Mouse (Mus musculus): ENCODE measurements at regions not wholly inside any gene's neighbourhood (a gene's known extent, or its start where the extent isn't known, plus 50 kb on each side); places are given as distances from the start of the nearest gene placed in this dataset.

GRCm38 (mm10) chr15:62399381-62399780 is 1445.6 kb downstream of the Gsdmc2 start:
- 85% methylated on average over 1 of the region's 1 CpGs for WGBS
- Histone ChIP-seq H3K79me2 (ENCODE audit: control insufficient read depth, insufficient read depth, low read length) (no peaks in the 10 kb centered on the region), H3K36me3 (ENCODE audit: control insufficient read depth, insufficient read depth, low read length) (no peaks in the 10 kb centered on the region), H3K9ac (ENCODE audit: low read depth, low read length) (no peak overlapping the region), H3K27ac (replicated peaks; ENCODE audit: insufficient read depth, low read depth, low read length) (no peak overlapping the region), H3K4me1 (ENCODE audit: control insufficient read depth, insufficient read depth, low read length) (peaks cover 2% of the 10 kb centered on the region; the same call in 1 of the 2 replicates), H3K4me3 (ENCODE audit: insufficient read depth, low read depth, low read length) (no peak overlapping the region), H3K27me3 (ENCODE audit: control insufficient read depth, insufficient read depth, low read length) (no peaks in the 10 kb centered on the region)
- no peak for TF ChIP-seq POLR2A (IDR thresholded peaks at IDR 0.05; ENCODE audit: extremely low read depth, insufficient read depth, low read length)
- TF ChIP-seq CTCF (IDR thresholded peaks at IDR 0.05; ENCODE audit: low read depth, low read length), result no peak
- no peak for DNase-seq (ENCODE audit: extremely low read depth, low read depth, low spot score)

GRCm38 (mm10) chr15:62397009-62397408 is 1448.0 kb downstream of the Gsdmc2 start:
- H3K9ac ChIP-seq (ENCODE audit: low read depth, low read length), result no peak overlapping the region
- peak; percentile 24 for DNase-seq (ENCODE audit: extremely low read depth, low read depth, low spot score)
- H3K36me3 ChIP-seq (ENCODE audit: control insufficient read depth, insufficient read depth, low read length), result no peaks in the 10 kb centered on the region
- no peak overlapping the region for H3K27ac ChIP-seq (replicated peaks; ENCODE audit: insufficient read depth, low read depth, low read length)
- no peaks in the 10 kb centered on the region for H3K79me2 ChIP-seq (ENCODE audit: control insufficient read depth, insufficient read depth, low read length)
- TF ChIP-seq POLR2A (IDR thresholded peaks at IDR 0.05; ENCODE audit: extremely low read depth, insufficient read depth, low read length) (no peak), CTCF (IDR thresholded peaks at IDR 0.05; ENCODE audit: low read depth, low read length) (no peak)
- no peaks in the 10 kb centered on the region for H3K27me3 ChIP-seq (ENCODE audit: control insufficient read depth, insufficient read depth, low read length)
- H3K4me3 ChIP-seq (ENCODE audit: insufficient read depth, low read depth, low read length), result no peak overlapping the region
- WGBS, result 40% methylated on average over 7 of the region's 7 CpGs
- peaks cover 7% of the 10 kb centered on the region for H3K4me1 ChIP-seq (ENCODE audit: control insufficient read depth, insufficient read depth, low read length)

GRCm38 (mm10) chr15:62395377-62395776 is 1449.6 kb downstream of the Gsdmc2 start:
- H3K4me1 ChIP-seq (ENCODE audit: control insufficient read depth, insufficient read depth, low read length), result peaks cover 5% of the 10 kb centered on the region
- H3K9ac ChIP-seq (ENCODE audit: low read depth, low read length), result no peak overlapping the region
- no peaks in the 10 kb centered on the region for H3K36me3 ChIP-seq (ENCODE audit: control insufficient read depth, insufficient read depth, low read length)
- WGBS, result 87% methylated on average over 2 of the region's 2 CpGs
- H3K4me3 ChIP-seq (ENCODE audit: insufficient read depth, low read depth, low read length), result no peak overlapping the region
- H3K27me3 ChIP-seq (ENCODE audit: control insufficient read depth, insufficient read depth, low read length), result no peaks in the 10 kb centered on the region
- no peak overlapping the region for H3K27ac ChIP-seq (replicated peaks; ENCODE audit: insufficient read depth, low read depth, low read length)
- DNase-seq (ENCODE audit: extremely low read depth, low read depth, low spot score), result no peak
- no peaks in the 10 kb centered on the region for H3K79me2 ChIP-seq (ENCODE audit: control insufficient read depth, insufficient read depth, low read length)
- TF ChIP-seq CTCF (IDR thresholded peaks at IDR 0.05; ENCODE audit: low read depth, low read length) (no peak), POLR2A (IDR thresholded peaks at IDR 0.05; ENCODE audit: extremely low read depth, insufficient read depth, low read length) (no peak)

- Histone ChIP-seq H3K79me2 (ENCODE audit: control insufficient read depth, insufficient read depth, low read length) (no peaks in the 10 kb centered on the region), H3K4me1 (ENCODE audit: control insufficient read depth, insufficient read depth, low read length) (peaks cover 5% of the 10 kb centered on the region), H3K36me3 (ENCODE audit: control insufficient read depth, insufficient read depth, low read length) (no peaks in the 10 kb centered on the region), H3K9ac (ENCODE audit: low read depth, low read length) (no peak overlapping the region), H3K4me3 (ENCODE audit: insufficient read depth, low read depth, low read length) (no peak overlapping the region), H3K27ac (replicated peaks; ENCODE audit: insufficient read depth, low read depth, low read length) (no peak overlapping the region), H3K27me3 (ENCODE audit: control insufficient read depth, insufficient read depth, low read length) (no peaks in the 10 kb centered on the region)
- no peak for DNase-seq (ENCODE audit: extremely low read depth, low read depth, low spot score)
- WGBS, result 94% methylated on average over 3 of the region's 3 CpGs
- TF ChIP-seq POLR2A (IDR thresholded peaks at IDR 0.05; ENCODE audit: extremely low read depth, insufficient read depth, low read length) (no peak), CTCF (IDR thresholded peaks at IDR 0.05; ENCODE audit: low read depth, low read length) (no peak)
Measured at GRCm38 (mm10) chr15:62393416-62393815, 1451.6 kb downstream of the Gsdmc2 start.

GRCm38 (mm10) chr15:62392839-62393238 is 1452.1 kb downstream of the Gsdmc2 start:
- H3K4me3 ChIP-seq (ENCODE audit: insufficient read depth, low read depth, low read length), result no peak overlapping the region
- 49% methylated on average over 1 of the region's 1 CpGs for WGBS
- H3K9ac ChIP-seq (ENCODE audit: low read depth, low read length), result no peak overlapping the region
- TF ChIP-seq CTCF (IDR thresholded peaks at IDR 0.05; ENCODE audit: low read depth, low read length), result no peak
- TF ChIP-seq POLR2A (IDR thresholded peaks at IDR 0.05; ENCODE audit: extremely low read depth, insufficient read depth, low read length), result no peak
- no peaks in the 10 kb centered on the region for H3K36me3 ChIP-seq (ENCODE audit: control insufficient read depth, insufficient read depth, low read length)
- 0 out of 2 replicates have a peak overlapping the region, but pooled peaks have one; percentile 7 for H3K27ac ChIP-seq (replicated peaks; ENCODE audit: insufficient read depth, low read depth, low read length)
- peaks cover 5% of the 10 kb centered on the region for H3K4me1 ChIP-seq (ENCODE audit: control insufficient read depth, insufficient read depth, low read length)
- no peak for DNase-seq (ENCODE audit: extremely low read depth, low read depth, low spot score)
- no peaks in the 10 kb centered on the region for H3K79me2 ChIP-seq (ENCODE audit: control insufficient read depth, insufficient read depth, low read length)
- no peaks in the 10 kb centered on the region for H3K27me3 ChIP-seq (ENCODE audit: control insufficient read depth, insufficient read depth, low read length)

GRCm38 (mm10) chr15:62392381-62392780 is 1452.6 kb downstream of the Gsdmc2 start:
- H3K27ac ChIP-seq (replicated peaks; ENCODE audit: insufficient read depth, low read depth, low read length), result 0 out of 2 replicates have a peak overlapping the region, but pooled peaks have one; percentile 7
- H3K4me3 ChIP-seq (ENCODE audit: insufficient read depth, low read depth, low read length), result no peak overlapping the region
- no peaks in the 10 kb centered on the region for H3K36me3 ChIP-seq (ENCODE audit: control insufficient read depth, insufficient read depth, low read length)
- H3K9ac ChIP-seq (ENCODE audit: low read depth, low read length), result no peak overlapping the region
- H3K4me1 ChIP-seq (ENCODE audit: control insufficient read depth, insufficient read depth, low read length), result peaks cover 5% of the 10 kb centered on the region
- TF ChIP-seq CTCF (IDR thresholded peaks at IDR 0.05; ENCODE audit: low read depth, low read length), result no peak
- TF ChIP-seq POLR2A (IDR thresholded peaks at IDR 0.05; ENCODE audit: extremely low read depth, insufficient read depth, low read length), result no peak
- WGBS, result 23% methylated on average over 3 of the region's 3 CpGs
- no peaks in the 10 kb centered on the region for H3K79me2 ChIP-seq (ENCODE audit: control insufficient read depth, insufficient read depth, low read length)
- H3K27me3 ChIP-seq (ENCODE audit: control insufficient read depth, insufficient read depth, low read length), result no peaks in the 10 kb centered on the region
- peak; percentile 54 for DNase-seq (ENCODE audit: extremely low read depth, low read depth, low spot score)
